Mouse (Mus musculus): ENCODE results near the gene Nup35.
A peak's percentile ranks its signal among the peaks of the same experiment; 100 is the strongest.

Nup35 gene

DNA sequence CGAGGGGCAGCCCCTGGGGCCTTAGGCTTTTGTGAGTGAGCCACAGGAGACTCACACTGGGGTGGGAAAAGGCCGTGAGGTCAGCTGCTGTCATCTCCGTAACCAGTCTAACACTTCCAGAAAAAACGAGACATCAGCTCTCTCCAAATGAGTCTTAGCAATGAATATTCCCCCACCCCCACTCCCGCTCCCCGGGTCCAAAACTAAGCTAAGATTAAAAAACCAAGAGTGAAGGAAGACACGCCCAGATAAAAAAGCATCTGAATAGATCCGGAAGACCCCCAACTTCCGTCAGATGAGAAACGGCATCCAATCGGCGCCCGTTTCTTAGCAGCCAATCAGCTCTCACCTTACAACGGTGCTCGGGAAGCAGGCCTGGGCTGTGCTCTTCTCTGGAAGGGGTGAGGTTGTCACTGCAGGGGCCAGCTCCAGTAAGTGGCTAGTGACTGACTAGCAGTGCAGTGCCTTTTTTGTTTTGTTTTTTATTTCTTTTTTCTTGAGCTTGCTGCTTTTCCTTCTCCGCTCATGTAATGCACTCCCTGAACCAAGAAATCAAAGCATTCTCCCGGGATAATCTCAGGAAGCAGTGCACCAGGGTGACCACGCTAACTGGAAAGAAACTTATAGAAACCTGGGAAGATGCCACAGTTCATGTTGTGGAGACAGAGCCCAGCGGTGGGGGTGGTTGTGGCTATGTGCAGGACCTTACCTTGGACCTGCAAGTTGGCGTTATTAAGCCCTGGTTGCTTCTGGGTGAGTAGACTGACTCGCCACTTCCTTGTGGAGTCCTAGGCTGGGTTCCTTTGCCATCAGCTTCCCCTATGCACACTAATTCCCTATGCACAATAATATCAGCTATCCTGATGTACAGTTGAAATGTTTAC is at the start of gene Nup35, which contains the start of gene Dusp19:
Gene Nup35 (plus strand): TSS at position 383 of the 884 bp plus-strand sequence.
Gene Dusp19 (plus strand): TSS at position 192 of the 884 bp plus-strand sequence.
- peak; percentile 93 for DNase-seq (ENCODE audit: low read depth)

DNA sequence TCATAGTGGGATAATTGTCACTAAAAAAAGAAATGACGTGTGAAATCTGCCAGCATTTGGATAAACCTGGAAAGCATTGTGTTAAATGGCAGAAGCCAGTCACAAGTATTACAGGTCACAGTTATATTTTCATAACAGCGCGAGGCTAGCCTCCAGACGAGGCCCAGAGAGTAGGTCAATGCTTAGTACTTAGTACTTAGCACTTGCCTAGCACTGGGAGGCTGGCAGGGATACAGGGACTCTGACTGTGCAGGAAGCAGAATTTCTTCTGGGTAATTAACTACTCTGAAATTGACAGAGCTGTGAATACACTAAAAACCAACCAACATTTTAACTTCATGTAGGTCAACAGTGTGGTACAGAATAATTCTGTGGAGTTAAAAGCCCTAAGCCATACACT is 49.6 kb upstream of the Nup35 start:
- no peak for DNase-seq (ENCODE audit: low read depth)

DNA sequence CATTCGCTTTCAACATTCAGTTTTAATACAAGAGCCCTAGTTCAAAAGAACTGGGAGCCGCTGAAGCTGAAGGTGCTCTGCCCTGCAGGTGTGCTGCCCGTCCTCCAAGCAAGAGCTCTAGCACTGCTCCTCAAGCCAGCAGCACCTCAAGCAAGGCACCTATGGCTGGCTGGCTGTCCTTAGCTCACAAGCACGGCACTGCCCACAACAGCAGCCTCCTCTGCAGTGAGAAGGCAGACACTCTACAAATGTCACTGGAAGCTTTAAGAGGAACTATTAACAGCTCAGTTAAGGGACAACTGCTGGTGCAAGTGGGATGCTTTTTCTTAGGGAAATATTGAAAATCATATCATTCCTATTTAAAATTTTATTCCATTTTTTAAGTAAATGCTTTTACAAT is 46.4 kb upstream of the Nup35 start:
- DNase-seq (ENCODE audit: low read depth) = no peak

- no peak for DNase-seq (ENCODE audit: low read depth)
Measured at GRCm38 (mm10) chr2:80577286-80577685, 39.8 kb upstream of the Nup35 start.

DNA sequence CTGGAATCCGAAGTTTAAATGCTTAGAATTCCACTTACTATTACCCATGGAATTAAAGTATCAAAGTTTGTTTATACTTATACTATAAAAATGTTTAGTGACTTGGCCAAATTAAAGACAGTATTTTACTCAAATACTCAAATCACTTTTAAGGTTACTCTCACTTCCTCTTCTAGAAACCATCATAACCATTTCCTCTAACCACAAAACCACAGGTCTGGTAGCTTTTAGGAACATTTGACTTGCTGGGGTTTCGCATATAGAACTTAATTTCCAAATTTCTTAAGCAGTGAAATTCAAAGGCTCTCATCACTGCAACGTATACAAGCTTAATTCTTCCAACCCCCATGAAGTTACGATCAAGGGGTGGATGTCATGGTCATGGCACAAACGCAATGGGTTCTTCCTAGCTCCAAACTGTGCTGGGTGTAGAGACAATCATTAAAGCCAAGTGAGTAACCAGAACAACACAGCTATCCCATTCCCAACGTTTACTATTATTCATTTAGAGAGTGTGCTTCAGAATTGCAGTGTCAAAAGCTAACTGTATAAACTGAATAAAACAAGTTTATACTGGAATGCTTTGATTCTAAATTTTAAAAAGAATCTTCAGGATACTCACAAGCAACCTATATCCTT is 37.7 kb upstream of the Nup35 start:
- peak; percentile 73 for DNase-seq (ENCODE audit: low read depth)

- DNase-seq (ENCODE audit: low read depth) = peak; percentile 45
Measured at GRCm38 (mm10) chr2:80580311-80580961, 36.6 kb upstream of the Nup35 start.

DNA sequence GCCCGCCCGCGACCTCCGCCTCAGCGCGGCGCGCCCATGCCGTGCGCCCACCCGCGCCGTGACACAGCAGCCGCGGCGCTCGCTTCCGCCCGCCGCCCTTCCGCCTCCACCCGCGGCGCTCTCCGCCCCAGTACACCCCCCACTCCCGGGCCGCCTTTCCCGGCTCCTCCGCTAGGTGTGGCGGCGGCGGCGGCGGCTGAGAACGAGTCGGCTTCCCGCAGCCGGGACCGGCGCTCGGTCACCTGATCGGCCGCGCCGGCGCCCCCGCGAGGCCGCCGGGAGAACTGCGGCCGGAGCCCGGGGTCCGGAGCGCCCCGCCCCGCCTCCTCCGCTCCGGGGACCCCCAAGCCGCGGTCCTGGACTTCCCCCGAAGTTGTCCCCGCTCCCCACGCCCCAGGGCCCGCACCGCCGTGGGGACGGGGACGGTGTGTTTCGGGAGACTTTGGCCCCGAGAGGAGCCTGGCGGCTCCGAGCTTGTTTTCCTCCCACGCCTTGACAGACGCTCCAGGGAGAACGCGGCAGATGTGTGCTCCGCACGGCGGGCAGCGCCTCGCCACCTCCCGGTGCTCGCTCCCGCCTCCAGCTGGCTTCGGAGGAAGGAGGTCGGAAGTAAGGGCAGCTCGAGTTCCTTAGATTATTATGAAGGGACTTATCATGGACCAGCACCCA is 35.9 kb upstream of the Nup35 start, which contains the start of gene Nckap1:
Gene Nckap1 (minus strand): TSS at position 338 of the 669 bp plus-strand sequence.
- peak; percentile 84 for DNase-seq (ENCODE audit: low read depth)

GRCm38 (mm10) chr2:80582356-80582755 is 34.7 kb upstream of the Nup35 start:
- DNase-seq (ENCODE audit: low read depth) = peak; percentile 5

- no peak for DNase-seq (ENCODE audit: low read depth)
Measured at GRCm38 (mm10) chr2:80594215-80594918, 22.7 kb upstream of the Nup35 start.

- no peak for DNase-seq (ENCODE audit: low read depth)
Measured at GRCm38 (mm10) chr2:80596960-80597359, 20.1 kb upstream of the Nup35 start.

- DNase-seq (ENCODE audit: low read depth) = no peak
Measured at GRCm38 (mm10) chr2:80599850-80600249, 17.2 kb upstream of the Nup35 start.

- no peak for DNase-seq (ENCODE audit: low read depth)
Measured at GRCm38 (mm10) chr2:80600611-80601010, 16.4 kb upstream of the Nup35 start.

- DNase-seq (ENCODE audit: low read depth) = no peak
Measured at GRCm38 (mm10) chr2:80602756-80603155, 14.3 kb upstream of the Nup35 start.

DNA sequence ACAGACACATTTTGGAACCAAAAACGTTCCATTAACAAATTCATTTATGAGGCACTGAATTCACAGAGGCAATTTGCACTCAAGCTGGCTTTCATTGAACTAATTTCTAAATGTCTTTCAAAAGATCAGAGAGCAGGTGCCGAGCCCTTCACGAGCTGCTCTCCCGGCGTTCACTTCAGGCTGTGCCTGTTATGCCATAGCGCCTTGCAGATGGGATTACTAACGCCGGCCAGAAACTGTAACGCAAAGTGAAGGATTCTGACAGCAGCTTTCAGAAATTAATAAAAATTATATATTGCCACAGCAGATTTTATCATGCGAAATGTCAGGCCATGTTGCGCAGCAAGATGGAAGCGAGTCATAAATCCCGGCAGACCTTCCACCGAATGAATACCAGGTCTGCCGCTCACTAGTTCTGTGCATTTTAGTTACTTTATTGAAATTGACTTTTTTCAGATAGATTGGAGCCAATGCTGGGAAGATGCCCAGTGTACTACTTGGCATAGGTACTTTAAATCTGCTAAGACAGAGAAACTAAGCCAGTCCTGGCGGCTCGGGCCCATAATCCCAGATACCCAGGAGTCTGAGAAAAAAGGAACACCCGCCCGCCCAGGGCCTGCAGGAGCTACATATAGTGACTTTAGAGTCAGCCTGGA is 13.1 kb upstream of the Nup35 start:
- no peak for DNase-seq (ENCODE audit: low read depth)

DNA sequence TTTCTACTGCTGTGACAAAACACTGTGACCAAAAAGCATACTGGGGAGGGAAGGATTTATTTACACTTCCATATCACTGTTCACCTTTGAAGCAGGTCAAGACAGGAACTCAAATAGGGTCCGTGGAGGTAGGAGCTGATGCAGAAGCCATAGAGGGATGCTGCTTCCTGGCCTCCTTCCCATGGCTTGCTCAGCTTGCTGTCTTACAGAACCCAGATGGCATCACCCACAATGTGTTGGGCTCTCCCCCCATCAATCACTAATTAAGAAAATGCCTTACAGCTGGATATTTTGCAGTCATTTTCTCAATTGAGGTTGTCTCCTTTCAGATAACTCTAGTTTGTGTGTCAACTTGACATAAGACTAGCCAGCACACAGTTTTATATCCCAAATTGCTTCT is 4.8 kb upstream of the Nup35 start:
- no peak for DNase-seq (ENCODE audit: low read depth)

GRCm38 (mm10) chr2:80612796-80613195 is 4.2 kb upstream of the Nup35 start:
- DNase-seq (ENCODE audit: low read depth) = no peak

DNA sequence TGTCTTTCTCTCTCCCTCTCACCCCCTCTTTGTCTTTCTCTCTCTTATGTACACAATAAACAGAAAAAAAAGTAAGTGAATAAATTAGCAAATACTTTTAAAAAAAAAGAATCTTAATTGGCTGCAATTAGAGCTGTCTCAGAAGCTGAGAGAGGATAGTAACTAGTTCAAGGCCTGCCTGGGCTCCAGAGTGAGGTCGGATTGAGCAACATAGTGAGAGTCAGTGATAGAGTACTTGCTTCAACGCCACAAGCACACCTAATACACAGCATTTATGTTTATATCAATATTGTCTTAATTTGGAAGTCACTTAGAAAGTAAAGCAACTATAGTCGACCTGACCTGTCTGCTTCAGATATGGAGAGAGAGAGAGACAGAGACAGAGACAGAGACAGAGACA is 2.0 kb downstream of the Nup35 start:
- DNase-seq (ENCODE audit: low read depth) = no peak

- DNase-seq (ENCODE audit: low read depth) = no peak
Measured at GRCm38 (mm10) chr2:80621921-80622320, 4.9 kb downstream of the Nup35 start.

GRCm38 (mm10) chr2:80624523-80624922 is 7.5 kb downstream of the Nup35 start:
- no peak for DNase-seq (ENCODE audit: low read depth)

- no peak for DNase-seq (ENCODE audit: low read depth)
Measured at GRCm38 (mm10) chr2:80632336-80633026, 15.4 kb downstream of the Nup35 start.

Measured in induced T-regulatory cell, adult 2 months (primary cell).